Mouse (Mus musculus): ENCODE data around the gene Sorcs2.

GRCm38 (mm10) chr5:35971841-35972578, 425.9 kb downstream of the Sorcs2 start:
- TF ChIP-seq CTCF (IDR thresholded peaks at IDR 0.05; ENCODE audit: insufficient read depth, low read length) (peak; percentile 90), POLR2A (IDR thresholded peaks at IDR 0.05; ENCODE audit: borderline replicate concordance, extremely low read depth, low read depth, low read length) (no peak)

All from lung, adult 2 months (tissue).